Mouse (Mus musculus) central nervous system, embryonic 18 days (tissue): ENCODE data around the gene Exoc5. TPM values are rescaled to one million over a fixed set of nuclear protein-coding genes. Genes with fewer than 3 reads are reported as not detected.

Source experiments
- polyA plus RNA-seq: library from polyadenylated mRNA; depleted of rRNA; stranded (reverse); fragments of >200 nt; gene quantifications from 2 replicates; pipeline ENCODE4 v1.2.3, GENCODE M21; 2012; rRNA removed

Exoc5 gene
- 46.6 and 49.9 TPM in 2 replicates for polyA plus RNA-seq

DNA sequence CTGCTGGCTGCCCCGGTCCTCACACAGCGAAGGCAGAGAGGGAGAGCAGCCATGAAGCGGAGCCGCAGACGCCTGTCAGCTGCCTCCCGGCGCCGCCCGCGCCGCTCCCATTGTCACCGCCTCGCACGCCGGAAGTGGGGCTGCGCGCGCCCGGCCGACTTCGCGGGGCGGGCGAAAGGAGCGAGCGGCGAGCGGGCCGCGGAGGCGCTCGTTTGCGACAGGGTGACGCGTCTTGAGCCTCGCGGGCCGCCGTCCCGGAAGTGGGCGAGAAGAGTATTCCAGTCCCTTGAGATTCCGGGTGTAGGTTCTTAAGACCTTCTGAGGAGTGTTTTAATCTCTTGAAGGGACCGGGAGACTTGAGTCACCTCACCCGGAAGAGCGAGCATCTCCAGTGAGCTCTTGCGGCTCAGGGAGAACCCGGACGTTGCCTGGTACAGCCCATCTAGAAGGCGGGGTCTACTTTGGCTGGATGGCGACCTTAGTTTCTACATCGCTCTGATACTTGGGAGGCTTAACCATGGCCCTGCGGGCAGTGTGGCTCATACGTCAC, at the start of gene Exoc5:
Gene Exoc5, minus strand, starts transcription at position 380 of the 550 bp plus-strand sequence.

DNA sequence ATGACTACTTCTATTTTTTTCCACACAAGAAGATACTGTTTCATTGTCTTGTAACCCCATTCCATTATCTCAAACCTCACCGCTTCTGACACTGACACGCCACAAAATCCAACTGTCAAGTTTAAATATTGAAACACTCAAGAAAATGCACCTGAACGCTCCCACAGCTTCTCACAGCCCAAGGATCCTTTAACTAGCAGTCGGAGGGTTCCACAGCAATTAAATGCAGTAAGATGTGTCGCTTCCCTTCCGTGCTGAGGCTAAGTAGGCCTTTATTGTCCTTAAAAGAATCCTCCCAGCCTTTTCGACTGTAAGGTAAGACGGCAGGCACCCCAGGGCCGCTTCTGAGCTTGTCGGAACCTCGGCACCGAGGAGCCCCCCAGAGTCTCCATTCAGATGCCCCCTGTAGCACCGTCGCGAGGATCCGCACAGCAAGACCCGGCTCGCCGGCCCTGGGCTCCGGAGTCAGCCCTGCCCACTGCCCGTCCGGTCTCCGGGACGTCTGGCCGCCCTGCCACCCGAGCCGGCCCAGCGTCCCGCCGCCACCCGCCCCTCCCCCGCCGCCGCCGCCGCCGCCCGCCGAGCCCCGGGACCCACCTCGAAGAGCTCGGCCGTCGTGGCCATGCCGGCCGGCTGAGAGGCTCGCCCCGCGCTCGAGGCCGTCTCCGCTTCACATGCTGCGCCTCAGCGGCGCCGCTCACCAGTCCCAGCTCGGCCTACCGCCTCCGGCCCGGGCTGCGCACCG, 752 bp downstream of the Exoc5 start, which contains the start of gene Ap5m1:
Gene Ap5m1, plus strand, starts transcription at position 569 of the 745 bp plus-strand sequence.

Other genes starting within 250 kb of the Exoc5 start
- gene Ap5m1, start 556 bp downstream of the Exoc5 start, polyA plus RNA-seq: 18.9 and 19.4 TPM in 2 replicates
- 26.9 and 27.6 TPM in 2 replicates for gene Naa30, start 105.6 kb upstream of the Exoc5 start, polyA plus RNA-seq
- not detected in 2 replicates for gene ccdc198, start 178.8 kb upstream of the Exoc5 start, polyA plus RNA-seq